ENCODE assay signal across 8 mouse cellular contexts in genomic region chr1:23321331-23321851, GRCm38 (mm10).
DNase-seq lines count a peak whose midpoint lies in the region; ATAC-seq lines count a peak whose summit lies in the region.

No protein-coding gene starts in this region.

- DNase-seq in embryo, embryonic 10 days (ENCODE audit: low spot score) = peak; percentile 11
- no peak for DNase-seq in embryo, embryonic 9.5 days (ENCODE audit: extremely low spot score)
- peak; percentile 68 for DNase-seq in adipocyte (ENCODE audit: low spot score)
- DNase-seq in heart, adult 11 months = peak; percentile 94
- peak; percentile 27 for DNase-seq in kidney, adult 18-20 months
- no peak for DNase-seq in testis, postnatal 14 days (ENCODE audit: low spot score)

- ATAC-seq in megakaryocyte-erythroid progenitor cell, adult 5-6 weeks (replicated peaks; ENCODE audit: low FRiP score, low TSS enrichment, poor library complexity, severe bottlenecking) = 0 out of 2 replicates have a peak, but pooled peaks have one; percentile 30
- ATAC-seq in erythroblast, adult 5-6 weeks (replicated peaks; ENCODE audit: low FRiP score, poor library complexity, severe bottlenecking) = no peak

Comparison
In these comparisons a context has a peak if more than half of its experiments do, and no peak if none do; other contexts are left out.
1. DNase-seq: peak in embryo, embryonic 10 days (single experiment), adipocyte (single experiment), heart, adult 11 months (single experiment) and kidney, adult 18-20 months (single experiment); none in embryo, embryonic 9.5 days (single experiment) and testis, postnatal 14 days (single experiment).